Mouse (Mus musculus) adrenal gland, postnatal 4 days (tissue): ENCODE data around the gene Igfbp2. TPM values are rescaled to one million over a fixed set of nuclear protein-coding genes. Genes with fewer than 3 reads are reported as not detected.

Experiments used
- DNase-seq, 2 experiments: peaks; one replicate each; pipeline ENCODE4 v3.0.0; 2021 to 2022; ENCODE audit warnings: low spot score in 2 of 2, mixed read lengths in 2 of 2
- total RNA-seq, 2 experiments: library from RNA; stranded (reverse); gene quantifications; 2 replicates each; pipeline ENCODE4 v1.2.3; 2021

Igfbp2 gene
- total RNA-seq, 2 experiments from 2014 or later, result 26.7 to 306 TPM

DNA sequence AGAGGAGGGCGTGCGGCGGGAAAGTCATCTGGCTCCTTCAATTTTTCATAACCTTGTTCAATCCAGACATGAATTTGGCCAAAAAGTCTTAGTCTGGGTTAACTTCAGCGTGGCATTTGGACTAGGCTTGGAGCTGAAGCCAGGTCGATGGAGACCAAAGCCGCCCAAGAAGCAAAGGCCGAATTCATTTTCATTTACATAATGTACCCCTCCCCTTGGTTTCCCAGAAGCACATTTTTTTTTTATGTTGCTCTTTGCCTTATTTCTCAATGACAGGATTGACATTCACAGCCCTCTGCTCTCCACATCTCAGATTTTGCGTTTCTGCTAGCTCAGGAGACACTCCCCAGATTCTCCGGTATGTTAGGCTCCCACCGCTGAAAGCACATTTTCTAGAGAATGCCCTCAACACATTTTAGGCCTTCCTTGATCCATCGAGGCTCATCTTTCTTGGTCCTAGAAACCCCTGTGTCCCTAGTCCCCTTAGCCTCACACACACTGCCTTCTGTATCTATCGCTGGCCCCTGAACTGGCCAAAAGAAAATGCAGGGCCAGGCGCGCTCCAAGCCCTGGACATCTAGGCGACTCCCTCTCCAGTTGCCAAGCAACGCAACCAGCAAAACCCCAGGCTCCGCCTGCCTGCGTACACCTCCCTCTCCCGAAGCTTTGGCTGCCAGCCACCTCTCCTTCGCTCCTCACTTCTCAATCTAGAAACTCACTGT is 46.5 kb downstream of the Igfbp2 start:
- peak in 1 of 2 experiments; percentile 59 for DNase-seq

DNA sequence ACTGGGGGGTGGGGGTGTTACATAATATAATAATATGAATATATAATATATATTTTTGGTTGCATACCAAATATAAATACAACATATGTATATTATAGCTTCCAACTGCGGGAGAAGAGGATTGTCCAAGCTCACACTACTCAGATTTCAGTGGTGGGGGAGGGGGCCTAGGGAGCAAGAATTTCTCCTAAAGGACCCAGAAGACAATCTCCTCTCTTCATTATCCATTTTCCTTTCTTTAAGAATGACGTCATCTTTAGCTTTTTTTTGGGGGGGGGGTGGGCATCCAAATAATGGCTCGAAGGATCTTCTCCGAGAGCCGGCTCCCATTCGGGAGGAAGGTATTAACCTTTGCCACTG is 47.0 kb downstream of the Igfbp2 start:
- no peak for DNase-seq

DNA sequence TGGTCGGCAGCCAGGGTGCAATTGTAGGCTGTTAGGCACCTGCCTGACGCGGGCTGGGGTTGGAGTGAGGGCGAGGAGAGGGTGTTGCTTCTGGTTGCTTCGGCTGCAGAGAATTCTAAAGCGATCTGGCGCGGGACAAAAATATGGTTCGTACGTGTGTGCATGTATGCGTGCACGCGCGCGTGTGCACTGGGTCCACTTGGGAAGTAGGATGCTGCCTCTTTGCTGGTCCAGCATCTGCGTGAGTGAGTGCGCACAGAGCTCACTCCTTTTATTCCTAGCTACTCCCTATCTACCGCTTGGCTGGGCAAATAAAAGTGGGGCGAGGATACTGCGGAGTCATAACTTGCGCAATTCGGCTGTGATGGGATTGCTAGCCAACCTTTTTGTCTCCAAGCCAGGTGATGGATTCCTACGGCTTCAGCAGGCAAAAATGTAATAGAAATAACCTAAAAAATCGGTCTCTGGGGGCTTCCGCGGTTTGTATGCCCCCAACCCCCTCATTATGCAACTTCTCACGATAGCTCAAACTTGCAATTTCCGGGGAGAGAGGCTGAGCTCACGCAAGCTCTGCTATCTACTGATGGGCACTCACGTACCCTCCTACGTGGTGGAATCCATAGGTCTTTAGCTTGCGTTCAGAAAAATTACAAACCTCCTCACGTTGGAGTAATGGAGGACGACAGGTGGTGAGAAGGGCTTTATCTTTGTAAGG is 47.6 kb downstream of the Igfbp2 start:
- no peak for DNase-seq

DNA sequence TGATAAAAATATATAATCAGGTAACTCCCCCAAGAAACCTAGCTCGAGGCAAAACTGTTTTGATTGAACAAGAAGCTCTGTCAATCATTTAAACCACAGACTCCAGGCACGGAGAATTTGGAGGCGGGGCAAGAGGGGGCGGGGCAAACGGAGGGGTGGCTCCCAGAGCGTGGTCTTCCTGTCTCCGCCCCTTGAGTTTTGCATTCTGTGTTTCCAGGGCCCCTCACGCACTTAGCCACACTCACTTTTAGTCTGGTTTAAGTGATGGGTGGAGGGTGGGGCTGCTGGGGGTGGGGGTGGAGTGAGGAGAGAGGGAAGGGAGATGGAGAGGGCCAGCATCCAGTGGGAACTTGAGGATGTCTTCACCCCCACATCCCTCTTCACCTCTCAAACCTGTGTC is 48.2 kb downstream of the Igfbp2 start:
- DNase-seq, result no peak

DNA sequence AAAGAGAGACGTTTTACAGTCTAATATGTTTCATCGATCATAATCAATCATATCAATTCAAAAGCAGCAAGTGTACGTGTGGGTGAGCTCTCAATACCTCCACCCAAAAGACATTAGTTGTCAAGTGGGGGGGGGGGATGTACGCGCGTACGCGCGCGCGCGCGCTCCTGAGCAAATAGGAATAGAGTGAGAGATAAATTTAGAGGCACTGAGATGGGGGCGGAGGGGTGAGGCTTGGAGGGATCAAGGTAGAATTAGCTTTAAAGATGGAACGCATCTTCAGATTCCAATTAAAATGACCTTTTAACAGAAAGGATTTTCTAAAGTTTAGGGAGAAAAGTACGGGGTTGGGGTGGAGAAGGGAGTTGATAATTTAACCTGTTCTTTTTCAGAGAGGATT is 48.8 kb downstream of the Igfbp2 start:
- no peak for DNase-seq

DNA sequence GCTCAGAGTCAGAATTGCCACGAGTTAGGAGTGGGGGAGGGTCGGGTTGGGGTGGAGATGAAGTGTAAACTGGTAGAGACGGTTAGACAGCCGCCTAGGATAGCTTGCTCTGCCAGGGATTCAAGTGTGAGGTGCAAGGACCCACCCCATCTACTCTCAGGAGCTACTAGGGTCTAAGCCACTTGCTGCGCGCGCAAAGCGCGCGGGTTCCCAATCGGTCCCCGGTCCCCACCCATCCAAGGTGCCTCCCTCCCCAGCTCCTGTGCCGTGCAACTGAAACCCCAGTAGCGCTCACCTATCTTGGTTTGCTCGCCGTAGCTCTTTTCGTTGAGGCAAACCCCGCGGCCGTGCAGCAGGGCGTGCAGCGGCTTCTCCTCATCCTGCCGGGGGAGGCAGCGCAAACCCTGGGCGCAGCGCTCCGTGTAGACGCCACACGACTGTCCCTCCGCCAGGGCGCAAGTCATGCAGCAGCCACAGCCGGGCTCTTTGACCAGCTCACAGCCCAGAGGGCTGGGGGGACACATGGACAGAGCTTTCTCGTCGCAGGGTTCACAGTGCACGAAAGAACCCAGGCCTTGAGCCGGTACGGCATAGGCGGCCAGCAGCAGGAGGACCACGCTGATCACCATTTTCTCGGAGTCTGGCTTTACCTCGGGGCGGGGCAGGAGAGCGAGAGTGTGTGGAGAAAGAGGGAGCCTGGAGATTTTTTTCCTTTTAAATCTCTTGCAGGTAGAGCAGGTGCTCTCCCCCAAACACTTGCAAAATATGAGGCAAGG is 49.4 kb downstream of the Igfbp2 start:
- DNase-seq, result no peak

DNA sequence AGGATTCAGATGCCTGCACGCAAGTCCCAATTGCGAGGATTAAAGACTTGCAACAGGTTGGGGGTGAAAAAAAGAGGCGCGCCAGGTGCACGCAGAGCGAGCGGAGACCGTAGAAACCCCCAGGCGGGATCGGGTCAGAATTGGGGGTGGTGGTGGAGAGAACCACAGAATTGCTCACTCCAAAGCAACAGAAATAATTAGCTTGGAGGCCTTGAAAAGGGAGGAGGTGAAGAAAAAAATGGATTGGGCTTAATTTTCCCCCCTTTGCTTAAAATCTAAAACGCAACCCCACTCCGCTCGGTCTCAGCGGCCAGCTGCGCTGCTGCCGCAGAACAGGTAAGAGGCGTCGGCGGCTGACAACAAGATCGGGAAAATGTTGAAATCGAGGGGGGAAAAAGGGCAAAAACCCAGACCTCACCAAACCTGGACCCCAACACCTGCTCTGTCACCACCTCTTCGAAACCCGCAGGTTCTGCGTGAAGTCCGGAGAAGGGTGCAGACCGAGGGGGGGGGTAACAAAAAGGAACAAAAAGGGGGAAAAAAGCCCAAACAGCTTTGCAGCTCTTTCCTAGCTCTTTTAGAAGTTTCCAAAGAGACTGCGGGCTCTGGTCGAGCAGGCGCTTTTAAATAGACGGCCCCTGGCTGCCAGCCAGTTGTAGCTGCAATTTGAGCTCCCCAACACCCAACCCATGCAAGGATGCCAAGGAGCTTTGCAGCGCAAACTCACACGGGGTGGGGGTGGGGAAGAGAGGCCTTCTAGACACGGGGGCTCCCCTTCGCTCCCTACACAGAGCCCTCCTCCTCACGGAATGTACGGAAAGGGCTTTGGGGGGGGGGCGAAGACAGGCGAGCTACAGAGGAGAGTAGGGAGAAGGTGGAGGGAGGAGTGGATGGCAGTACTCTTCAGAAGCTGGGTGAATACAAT is 50.2 kb downstream of the Igfbp2 start, which contains the start of gene Igfbp5:
Gene Igfbp5 (minus strand): TSS at position 598 of the 925 bp plus-strand sequence.
- no peak for DNase-seq

DNA sequence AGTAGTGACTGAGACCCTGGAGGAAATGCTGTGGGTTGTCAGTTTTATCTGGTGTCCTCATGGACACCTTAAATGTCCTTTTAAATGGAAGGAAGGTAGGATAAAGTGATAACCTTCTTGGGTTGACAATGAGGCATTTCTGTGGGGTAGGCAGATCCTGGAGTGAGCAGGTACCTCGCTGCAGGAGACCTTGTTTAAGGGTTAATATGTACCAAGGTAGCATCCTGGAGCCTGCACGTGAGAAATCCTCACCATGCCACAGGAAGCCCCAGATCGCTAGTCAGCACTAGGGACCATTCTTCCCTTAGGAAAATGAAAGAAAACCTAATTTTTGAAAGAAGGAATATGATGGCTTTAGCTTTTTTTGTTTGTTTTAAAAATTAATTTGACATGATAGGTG is 51.4 kb downstream of the Igfbp2 start:
- no peak for DNase-seq

DNA sequence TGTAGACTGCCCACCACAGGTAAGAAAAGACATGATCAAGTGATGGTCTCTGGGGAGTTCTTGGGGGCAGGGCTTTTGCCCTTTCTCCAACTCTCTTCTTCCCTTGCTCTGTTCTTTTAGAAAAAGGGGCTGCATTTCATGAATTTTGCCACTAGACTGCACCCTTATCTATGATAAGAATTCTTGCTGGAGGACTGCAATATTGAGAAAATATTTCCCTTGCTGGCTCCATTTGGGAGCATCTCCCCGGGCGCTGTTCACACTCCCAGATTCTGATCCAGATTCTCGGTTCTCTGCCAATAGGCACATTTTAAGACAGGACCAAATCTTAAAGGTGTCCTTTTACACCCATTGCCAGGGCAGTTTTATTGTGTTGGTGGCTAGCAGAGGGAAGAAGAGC is 51.8 kb downstream of the Igfbp2 start:
- DNase-seq, result no peak

DNA sequence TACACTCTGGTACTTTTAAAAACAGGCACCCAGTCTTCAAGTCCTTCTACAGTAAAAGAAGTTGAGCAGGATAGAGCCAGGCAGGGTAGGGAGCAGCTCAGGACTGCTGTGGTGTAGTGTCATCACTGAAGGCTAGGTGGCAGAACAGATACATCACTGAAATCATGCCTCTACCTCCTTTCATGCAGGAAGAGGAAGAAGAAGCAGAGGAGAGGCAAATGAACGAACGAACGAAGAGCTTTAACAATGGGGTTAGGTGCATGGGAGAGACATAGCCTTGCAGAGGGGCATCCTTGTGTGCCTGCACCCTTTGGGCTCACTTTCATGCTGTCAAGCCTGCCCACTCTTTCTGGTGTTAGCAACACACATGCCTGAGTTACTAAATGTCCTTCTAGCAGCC is 53.6 kb downstream of the Igfbp2 start:
- no peak for DNase-seq

DNA sequence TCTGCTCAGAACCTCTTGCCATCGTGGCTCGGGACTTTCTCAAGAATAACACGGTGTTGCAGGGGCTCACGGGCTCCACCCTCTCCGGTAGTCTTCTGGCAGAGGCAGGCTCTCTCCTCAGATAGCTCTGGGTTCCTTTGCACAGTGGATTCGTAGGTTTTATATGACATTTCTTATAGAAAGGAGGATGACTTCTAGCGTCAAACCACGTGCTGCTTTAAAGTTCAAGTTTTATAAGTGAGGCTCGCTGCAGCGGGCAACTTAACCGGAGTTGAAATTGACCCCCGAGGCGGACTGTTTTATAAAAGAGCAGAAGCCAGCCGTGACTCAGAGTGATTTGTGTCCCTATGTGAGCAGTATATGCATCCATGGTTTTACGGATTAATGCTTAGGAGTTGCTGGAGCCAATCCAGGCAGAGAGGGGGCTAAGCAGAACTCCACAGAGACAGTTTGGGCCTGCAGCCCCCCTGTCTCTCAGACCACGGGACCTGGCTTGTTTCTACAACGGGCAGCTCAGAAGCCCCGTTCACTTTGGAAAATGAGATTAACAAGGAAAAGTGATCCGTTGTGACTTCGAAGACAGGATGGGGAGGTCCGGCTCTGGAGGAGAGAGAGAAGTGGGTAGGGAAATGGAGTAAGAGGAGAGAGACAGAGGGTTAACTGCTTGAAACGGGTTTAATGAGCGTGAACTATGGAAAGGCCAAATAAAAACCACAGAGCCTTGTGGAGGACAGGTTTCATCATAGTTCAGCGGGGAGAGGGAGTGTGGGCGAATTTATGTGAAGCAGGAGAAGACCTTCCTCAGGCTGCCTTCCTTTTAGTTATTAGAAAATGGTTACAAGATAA is 54.4 kb downstream of the Igfbp2 start:
- DNase-seq, result no peak

DNA sequence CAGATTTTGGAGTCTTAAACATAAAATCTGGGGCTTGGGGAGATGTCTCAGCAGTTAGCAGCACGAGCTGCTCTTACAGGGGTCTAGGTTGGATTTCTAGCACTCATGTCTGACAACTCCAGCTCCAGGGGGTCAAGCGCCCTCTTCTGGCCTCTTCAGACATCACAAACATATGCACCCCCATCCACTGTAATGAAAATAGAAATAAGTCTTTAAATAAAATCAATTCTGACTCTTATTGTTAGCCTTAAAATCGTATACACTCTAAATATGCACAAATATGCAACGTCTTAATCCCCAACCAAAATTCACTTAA is 55.0 kb downstream of the Igfbp2 start:
- DNase-seq, result no peak

DNA sequence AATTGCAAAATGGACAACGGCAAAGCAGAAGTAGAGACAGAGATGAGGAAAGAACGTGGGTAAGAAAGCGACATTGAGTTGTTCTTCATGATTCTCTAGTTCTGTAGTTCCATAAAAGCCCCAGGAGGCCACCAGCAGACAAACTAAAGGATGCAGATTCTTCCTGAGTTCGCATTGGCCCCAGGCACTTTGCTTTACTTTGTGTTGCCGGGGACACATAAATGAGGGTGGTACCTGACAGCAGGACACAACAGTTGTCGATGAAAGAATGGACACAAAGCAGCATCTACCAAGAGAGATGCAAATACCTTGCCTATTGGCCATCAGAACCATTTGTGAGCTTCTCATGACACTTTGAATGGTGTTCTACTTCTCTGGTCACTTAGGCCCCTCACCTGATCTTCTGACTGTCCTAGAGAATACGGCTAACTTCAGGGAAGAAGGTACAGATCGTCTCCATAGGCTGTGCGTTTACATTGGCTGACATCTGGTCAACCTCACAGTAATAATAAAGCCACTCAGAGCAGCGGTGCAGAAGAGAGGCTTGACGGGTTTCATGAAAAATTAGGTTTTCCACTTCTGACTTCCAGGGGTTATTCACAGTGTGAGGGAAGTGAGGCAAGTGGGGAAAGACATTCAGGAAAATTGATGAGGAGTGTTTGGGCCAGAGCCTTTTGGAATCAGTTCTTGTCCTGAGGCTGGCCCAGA is 61.0 kb downstream of the Igfbp2 start:
- no peak for DNase-seq

DNA sequence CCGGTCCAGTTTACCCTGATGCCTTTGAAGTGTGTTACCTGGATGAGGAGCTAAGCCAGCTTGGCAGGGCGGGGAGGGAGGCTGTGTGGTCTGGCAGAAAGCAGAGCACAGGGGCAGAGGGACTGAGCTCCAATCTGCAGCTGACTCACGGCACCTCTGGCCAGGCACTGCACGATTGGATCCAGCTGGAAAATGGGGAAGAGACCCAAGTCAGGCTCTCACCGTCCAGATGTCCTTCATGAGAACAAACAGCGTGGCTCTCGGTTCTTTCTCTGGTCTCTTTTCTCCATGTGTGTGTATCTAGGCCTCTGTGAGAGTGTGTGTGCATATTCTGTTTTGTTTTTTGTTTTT is 61.5 kb downstream of the Igfbp2 start:
- DNase-seq, result no peak

DNA sequence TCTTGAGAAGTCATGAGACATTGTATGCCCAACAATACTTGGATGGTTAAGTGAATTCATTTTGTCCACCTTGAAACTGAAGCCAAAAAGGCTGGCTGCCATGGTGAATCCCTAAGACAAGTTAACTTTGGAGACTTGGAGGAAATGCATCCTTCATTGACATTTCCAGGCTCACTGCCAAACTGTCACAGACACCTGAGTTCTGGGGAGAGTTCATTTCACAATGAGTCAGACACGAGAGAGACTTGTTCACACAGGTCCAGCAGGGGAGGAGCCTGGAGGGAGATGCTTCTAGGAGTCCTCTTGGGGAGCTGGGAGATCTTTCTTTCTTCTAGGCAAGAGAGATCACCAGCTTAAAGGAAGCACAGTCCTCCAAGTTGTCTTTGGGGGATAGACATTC is 63.6 kb downstream of the Igfbp2 start:
- no peak for DNase-seq

DNA sequence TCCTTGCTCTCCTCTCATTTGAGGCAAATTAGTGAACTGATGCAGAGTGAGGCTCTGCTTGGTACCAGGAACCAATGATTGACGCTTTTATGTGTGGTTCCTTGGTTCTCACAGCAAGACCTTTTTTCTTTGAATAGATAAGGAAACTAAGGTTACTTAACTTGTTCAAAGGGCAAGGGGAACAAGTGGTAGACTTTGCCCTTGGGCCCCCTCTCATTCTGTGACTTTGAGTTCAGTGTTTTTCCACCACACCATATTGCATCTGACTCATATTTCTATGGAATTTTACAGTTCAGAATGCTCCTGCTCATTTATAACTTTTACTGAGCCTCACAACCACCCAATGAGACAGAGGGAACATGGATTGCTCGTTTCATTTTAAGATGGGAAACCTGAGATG is 71.5 kb downstream of the Igfbp2 start:
- no peak for DNase-seq
